Mouse (Mus musculus) monocyte, adult 5-6 weeks (primary cell): Measurements from ENCODE around the gene Sult1d1. TPM values are rescaled to one million over a fixed set of nuclear protein-coding genes. Genes with fewer than 3 reads are reported as not detected.
"Not testable (repeated sequence)": the region's sequence is repeated elsewhere in the genome, so short reads cannot be mapped to it uniquely, and the experiment has no call there.

Experiments
- ATAC-seq: fragments of 153-309, 156-312 bp; replicated peaks from 2 replicates; pipeline ENCODE4 v1.8.0; 2017; ENCODE audit warnings: mild to moderate bottlenecking; ENCODE audit not compliant: low TSS enrichment, insufficient number of reproducible peaks, severe bottlenecking, poor library complexity, low FRiP score
- total RNA-seq: library from RNA; stranded (forward); fragments of 200-1000, 200-491, 200-594 nt; gene quantifications from 3 replicates; pipeline ENCODE4 v1.2.3, GENCODE M21; 2017

Sult1d1 gene
- total RNA-seq: not detected in 3 replicates

DNA sequence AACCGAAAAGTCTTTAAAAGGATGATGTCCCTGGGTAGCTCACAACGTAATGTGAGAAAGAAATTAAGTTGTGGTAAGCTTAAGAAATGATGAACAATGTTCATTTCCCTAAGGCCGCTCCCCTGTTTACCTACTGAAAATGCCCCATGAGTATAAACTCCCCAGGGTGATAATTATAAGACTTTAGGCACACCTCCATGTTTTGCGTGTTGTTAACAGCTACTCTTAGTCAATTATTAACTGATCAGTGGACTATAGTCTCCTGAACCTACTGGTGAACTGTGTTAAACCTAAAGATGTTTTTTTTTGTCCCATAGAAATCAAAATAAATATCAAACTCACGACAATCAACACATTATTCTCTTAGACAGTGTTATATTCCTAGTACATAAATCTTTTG is at the start of gene Sult1d1:
Sult1d1 (minus strand) TSS at position 183 of the 400 bp plus-strand sequence.
- ATAC-seq: no peak

DNA sequence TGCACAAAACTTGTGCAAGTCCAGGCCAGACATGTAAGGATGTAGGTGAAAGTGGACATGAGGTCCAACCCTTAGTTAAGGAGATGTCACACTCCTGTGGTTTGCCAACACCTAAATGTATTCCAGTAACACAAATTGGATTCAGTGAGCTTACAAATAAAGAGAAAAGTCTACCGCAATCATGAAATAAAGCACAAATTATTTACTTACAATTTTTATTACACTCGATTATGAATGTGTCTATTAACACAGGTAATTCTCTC is 46.2 kb upstream of the Sult1d1 start:
- ATAC-seq: no peak

- ATAC-seq: no peak
Observed at GRCm38 (mm10) chr5:87614364-87615127, 45.7 kb upstream of the Sult1d1 start.

- ATAC-seq: no peak
Observed at GRCm38 (mm10) chr5:87601018-87601417, 32.2 kb upstream of the Sult1d1 start.

- ATAC-seq: no peak
Observed at GRCm38 (mm10) chr5:87597891-87598290, 29.1 kb upstream of the Sult1d1 start.

GRCm38 (mm10) chr5:87591494-87591893 is 22.7 kb upstream of the Sult1d1 start, which contains the start of gene Sult1e1:
Gene Sult1e1, minus strand, starts transcription at chr5:87591594.
- ATAC-seq: no peak

GRCm38 (mm10) chr5:87589916-87590315 is 21.1 kb upstream of the Sult1d1 start:
- ATAC-seq: no peak

- no peak for ATAC-seq
Observed at GRCm38 (mm10) chr5:87580389-87580788, 11.6 kb upstream of the Sult1d1 start.

DNA sequence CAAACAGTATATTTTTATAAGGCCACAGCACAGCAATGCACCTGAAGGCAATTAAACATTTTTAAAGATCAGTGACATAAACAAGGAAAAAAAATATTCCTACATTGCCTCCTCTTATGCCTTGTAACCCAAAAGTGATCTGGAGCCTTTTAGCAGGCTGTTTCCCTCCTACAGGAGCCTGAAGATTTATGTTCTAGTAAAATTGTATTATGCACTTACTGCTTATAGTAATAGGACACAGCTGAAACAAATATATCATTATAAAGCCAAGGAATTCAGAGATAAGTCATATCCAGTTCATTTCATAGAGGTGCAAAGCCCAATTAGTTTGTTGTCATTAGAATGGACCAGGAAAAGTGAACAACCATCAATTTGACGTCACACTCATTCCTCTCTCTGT is 5.3 kb upstream of the Sult1d1 start:
- no peak for ATAC-seq

- no peak for ATAC-seq
Observed at GRCm38 (mm10) chr5:87573490-87573889, 4.7 kb upstream of the Sult1d1 start.

DNA sequence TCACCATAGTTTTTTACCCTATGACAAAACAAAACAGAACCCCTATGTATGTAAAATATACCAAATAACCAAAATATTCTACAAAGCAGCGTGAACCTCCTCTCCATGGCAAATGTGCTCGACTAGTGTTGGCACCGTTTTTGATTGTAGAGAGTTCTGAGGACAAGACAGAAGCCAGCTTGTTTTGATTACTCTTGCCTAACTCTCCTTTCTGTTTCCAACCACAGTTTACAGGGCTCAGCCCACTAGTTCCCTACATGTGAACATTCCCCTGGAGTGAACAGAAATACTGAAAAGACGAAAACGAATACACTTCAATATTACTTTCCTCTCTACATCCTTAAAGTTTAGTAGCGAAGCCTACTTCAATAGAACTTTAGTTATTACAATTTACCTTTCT is 4.0 kb upstream of the Sult1d1 start:
- ATAC-seq: no peak

DNA sequence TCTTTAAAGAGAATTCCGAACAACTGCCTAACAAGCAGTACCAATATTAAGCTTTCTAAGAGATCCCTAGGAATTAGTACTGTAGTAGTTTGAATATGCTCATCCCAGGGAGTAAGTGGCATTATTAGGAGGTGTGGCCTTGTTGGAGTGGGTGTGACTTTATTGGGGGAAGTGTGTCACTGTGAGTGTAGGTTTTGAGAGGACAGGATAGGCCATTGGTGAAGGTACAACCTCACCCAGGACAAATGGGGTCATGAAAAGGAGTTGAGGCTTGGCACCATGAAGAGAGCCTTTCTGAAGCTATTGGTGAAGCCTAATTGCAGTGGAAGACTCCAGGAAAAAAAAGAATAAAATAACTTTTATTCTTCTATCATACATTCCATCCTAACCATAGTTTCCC is 1.5 kb downstream of the Sult1d1 start:
- no peak for ATAC-seq

DNA sequence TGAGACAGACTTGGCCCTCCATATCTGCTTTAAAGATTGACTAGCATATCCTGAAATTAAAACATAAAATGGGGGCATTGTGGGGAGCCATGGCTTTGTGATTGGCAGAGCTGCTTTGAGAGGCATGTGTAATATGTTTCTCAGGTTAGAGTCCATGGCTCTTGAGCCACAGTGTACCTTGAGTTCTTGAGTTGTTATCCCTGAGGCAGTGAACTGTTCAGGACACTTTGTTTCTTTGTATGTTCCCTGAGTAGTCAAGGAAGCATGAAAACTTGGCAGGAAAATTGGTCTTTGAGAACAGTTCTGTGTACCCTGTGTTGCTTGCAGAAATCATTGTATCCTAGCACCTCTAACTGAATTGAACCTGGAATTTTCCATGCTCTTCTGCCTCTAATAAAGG is 5.9 kb downstream of the Sult1d1 start:
- ATAC-seq: no peak

- ATAC-seq: no peak
Observed at GRCm38 (mm10) chr5:87562526-87562925, 6.3 kb downstream of the Sult1d1 start.

DNA sequence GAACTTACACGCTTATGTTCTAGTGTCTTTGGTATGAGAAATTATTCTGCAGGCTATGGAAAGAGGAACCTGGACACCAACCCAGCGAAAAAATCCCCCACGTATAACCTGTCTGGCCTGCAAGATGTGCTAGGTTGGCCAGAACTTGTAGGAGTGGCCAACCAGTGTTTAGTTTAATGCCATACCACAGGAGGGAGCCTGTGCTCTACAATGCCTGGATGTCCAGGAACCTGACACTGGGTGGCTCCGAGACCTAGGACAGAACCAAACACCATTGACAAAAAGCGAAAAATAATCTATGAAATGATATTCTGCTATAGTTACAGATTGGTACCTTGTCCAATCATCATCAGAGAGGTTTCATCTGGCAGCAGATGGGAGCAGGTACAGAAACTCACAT is 8.7 kb downstream of the Sult1d1 start:
- no peak for ATAC-seq

GRCm38 (mm10) chr5:87550935-87551334 is 17.9 kb downstream of the Sult1d1 start:
- no peak for ATAC-seq

- ATAC-seq: no peak
Observed at GRCm38 (mm10) chr5:87538111-87538510, 30.7 kb downstream of the Sult1d1 start, which contains the start of gene Sult1b1. Gene Sult1b1, minus strand, starts transcription at chr5:87538195.

- ATAC-seq: no peak
Observed at GRCm38 (mm10) chr5:87535994-87536644, 32.7 kb downstream of the Sult1d1 start.

- ATAC-seq: no peak
Observed at GRCm38 (mm10) chr5:87532288-87532687, 36.5 kb downstream of the Sult1d1 start.

DNA sequence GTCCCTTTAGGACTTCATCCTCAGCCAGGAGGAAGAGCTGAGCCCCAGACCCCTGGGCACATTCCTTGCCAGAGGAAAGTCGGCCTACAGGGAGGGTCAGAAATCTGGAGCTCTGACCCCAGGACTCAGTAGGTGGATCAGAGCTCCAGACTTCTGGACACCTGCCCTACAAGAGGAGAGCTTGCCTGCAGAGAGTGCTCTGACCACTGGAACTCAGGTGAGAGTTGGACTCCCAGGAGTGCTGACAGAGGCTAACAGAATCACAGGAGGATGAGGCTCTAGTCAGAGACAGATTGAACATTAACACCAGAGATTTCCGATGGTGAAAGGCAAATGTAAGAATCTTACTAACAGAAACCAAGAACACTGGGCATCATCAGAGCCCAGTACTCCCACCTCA is 45.3 kb downstream of the Sult1d1 start:
- not testable (repeated sequence) for ATAC-seq
